In the genomic region with DNA sequence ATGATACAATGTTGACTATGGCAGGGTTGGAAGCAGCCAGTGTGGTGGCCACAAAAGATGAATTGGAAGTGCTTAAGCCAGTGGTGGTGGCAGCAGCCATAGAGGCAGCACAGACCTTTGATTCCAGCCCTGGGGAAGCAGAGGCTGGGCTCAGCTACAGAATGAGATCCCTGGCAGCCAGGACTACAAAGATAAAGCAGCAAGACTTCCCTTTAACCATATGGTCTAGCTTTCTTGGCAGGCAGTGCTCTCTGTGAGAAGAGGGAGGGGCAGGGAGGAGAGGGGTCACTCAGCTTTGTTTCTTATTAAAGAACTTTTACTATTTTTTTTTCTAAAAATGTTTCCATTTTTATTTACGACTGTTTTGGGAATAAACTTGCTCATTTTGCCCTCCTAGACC, we compare ENCODE assay signal across 9 mouse cellular contexts. TPM values are rescaled to one million over a fixed set of nuclear protein-coding genes. Genes with fewer than 3 reads are reported as not detected.
DNase-seq lines count a peak whose midpoint lies in the region; ATAC-seq lines count a peak whose summit lies in the region.
"Had no signal": no experiment of that assay in that cellular context is flagged by ENCODE, and none has a peak within 500 bp of the region (broad histone marks: within the 10 kb centered on the region; RNA-seq: fewer than 3 reads in every experiment).

No protein-coding gene starts in this region.

- no peak overlapping the region for H3K27ac ChIP-seq in liver, embryonic 11.5 days (ENCODE audit: low read depth, low read length)
- no peak overlapping the region for H3K27ac ChIP-seq in liver, embryonic 12.5 days
- peak overlapping the region; percentile 71 for H3K27ac ChIP-seq in hindbrain, embryonic 12.5 days
- H3K27ac ChIP-seq in neural tube, embryonic 12.5 days, result no peak overlapping the region

- H3K9ac ChIP-seq in liver, embryonic 11.5 days (ENCODE audit: low read depth, low read length), result no peak overlapping the region
- no peak overlapping the region for H3K9ac ChIP-seq in liver, embryonic 12.5 days
- no peak overlapping the region for H3K9ac ChIP-seq in hindbrain, embryonic 12.5 days
- H3K9ac ChIP-seq in neural tube, embryonic 12.5 days, result no peak overlapping the region

- WGBS in liver, embryonic 11.5 days, result 50% methylated on average over 1 of the region's 1 CpGs
- 35% methylated on average over 1 of the region's 1 CpGs for WGBS in liver, embryonic 12.5 days (ENCODE audit: insufficient replicate concordance)
- 79% methylated on average over 1 of the region's 1 CpGs for WGBS in hindbrain, embryonic 12.5 days
- WGBS in neural tube, embryonic 12.5 days, result 82% methylated on average over 1 of the region's 1 CpGs

- intact Hi-C loops in left cerebral cortex, postnatal 14 days (cut with DNase I), result no loop called here

- H3K4me2 ChIP-seq in liver, embryonic 11.5 days, result no peak overlapping the region
- no peak overlapping the region for H3K4me2 ChIP-seq in liver, embryonic 12.5 days
- H3K4me2 ChIP-seq in hindbrain, embryonic 12.5 days (replicated peaks), result peak overlapping the region; percentile 71
- H3K4me2 ChIP-seq in neural tube, embryonic 12.5 days (replicated peaks), result peak overlapping the region; percentile 81

- H3K9me3 ChIP-seq in liver, embryonic 11.5 days (ENCODE audit: control insufficient read depth, low read length), result no peaks in the 10 kb centered on the region
- H3K9me3 ChIP-seq in liver, embryonic 12.5 days (replicated peaks), result no peaks in the 10 kb centered on the region
- H3K9me3 ChIP-seq in hindbrain, embryonic 12.5 days (replicated peaks), result no peaks in the 10 kb centered on the region
- no peaks in the 10 kb centered on the region for H3K9me3 ChIP-seq in neural tube, embryonic 12.5 days

- H3K27me3 ChIP-seq in liver, embryonic 11.5 days (replicated peaks; ENCODE audit: control insufficient read depth, insufficient read depth, low read length), result 0 out of 2 replicates have a peak, but pooled peaks cover 4% of the 10 kb centered on the region
- H3K27me3 ChIP-seq in liver, embryonic 12.5 days (replicated peaks), result peaks cover 22% of the 10 kb centered on the region
- H3K27me3 ChIP-seq in hindbrain, embryonic 12.5 days, result no peaks in the 10 kb centered on the region
- no peaks in the 10 kb centered on the region for H3K27me3 ChIP-seq in neural tube, embryonic 12.5 days (replicated peaks)

- no peak overlapping the region for H3K4me3 ChIP-seq in liver, embryonic 11.5 days (ENCODE audit: low read depth, low read length)
- no peak overlapping the region for H3K4me3 ChIP-seq in liver, embryonic 12.5 days
- H3K4me3 ChIP-seq in hindbrain, embryonic 12.5 days, result no peak overlapping the region
- no peak overlapping the region for H3K4me3 ChIP-seq in neural tube, embryonic 12.5 days

- H3K36me3 ChIP-seq in liver, embryonic 11.5 days (ENCODE audit: control insufficient read depth, insufficient read depth, low read length), result no peaks in the 10 kb centered on the region
- H3K36me3 ChIP-seq in liver, embryonic 12.5 days, result no peaks in the 10 kb centered on the region
- 0 out of 2 replicates have a peak, but pooled peaks cover 2% of the 10 kb centered on the region for H3K36me3 ChIP-seq in hindbrain, embryonic 12.5 days
- no peaks in the 10 kb centered on the region for H3K36me3 ChIP-seq in neural tube, embryonic 12.5 days
- H3K36me3 ChIP-seq: G1E had no signal

- DNase-seq in liver, embryonic 11.5 days (ENCODE audit: low spot score), result no peak
- no peak for DNase-seq in left cerebral cortex, postnatal 14 days (ENCODE audit: low spot score in 2 of 2)
- DNase-seq in spleen, postnatal 4 days (ENCODE audit: low spot score in 2 of 2), result no peak
- no peak for DNase-seq in frontal cortex, postnatal 10 days (ENCODE audit: low spot score in 2 of 2)

- no peaks in the 10 kb centered on the region; the same call in 1 of the 2 replicates for H3K4me1 ChIP-seq in liver, embryonic 11.5 days (replicated peaks; ENCODE audit: control insufficient read depth, insufficient read depth, low read length)
- peaks cover 17% of the 10 kb centered on the region; the same call in 1 of the 2 replicates for H3K4me1 ChIP-seq in liver, embryonic 12.5 days
- H3K4me1 ChIP-seq in hindbrain, embryonic 12.5 days, result peaks cover 33% of the 10 kb centered on the region
- H3K4me1 ChIP-seq in neural tube, embryonic 12.5 days, result peaks cover 35% of the 10 kb centered on the region

- peak; percentile 33; the same call in 1 of the 2 replicates for ATAC-seq in liver, embryonic 11.5 days (replicated peaks; ENCODE audit: low FRiP score)
- no peak for ATAC-seq in liver, embryonic 12.5 days
- ATAC-seq in common myeloid progenitor, adult 5-6 weeks (replicated peaks; ENCODE audit: low read depth, poor library complexity, severe bottlenecking), result peak; percentile 74
- no peak for ATAC-seq in hindbrain, embryonic 12.5 days (ENCODE audit: low FRiP score)
- no peak for ATAC-seq in neural tube, embryonic 12.5 days (ENCODE audit: low FRiP score, low read depth)

RNA-seq across cellular contexts. Expression of gene Slc22a15, which starts 1.4 kb away (rescaled TPM):
- 1.8 and 1.9 TPM in 2 replicates for polyA plus RNA-seq in liver, embryonic 11.5 days (2014; fragmentation: Nextera tagmentation; extraction: Ambion mirVana)
- polyA plus RNA-seq in liver, embryonic 12.5 days (2016; fragmentation: Nextera tagmentation; extraction: Ambion mirVana), result 1.6 and 1.8 TPM in 2 replicates
- 6.7 and 7.7 TPM in 2 replicates for total RNA-seq in common myeloid progenitor, adult 5-6 weeks (2017)
- polyA plus RNA-seq in hindbrain, embryonic 12.5 days (2016; fragmentation: Nextera tagmentation; extraction: Ambion mirVana), result 9.3 and 10.4 TPM in 2 replicates
- 8.9 and 10.4 TPM in 2 replicates for polyA plus RNA-seq in neural tube, embryonic 12.5 days (2016; fragmentation: Nextera tagmentation; extraction: Ambion mirVana)
- 1 to 10 TPM; 8.3 to 9.3 TPM for total RNA-seq in left cerebral cortex, postnatal 14 days (2021)
- polyA plus RNA-seq: G1E had no signal

Comparison
In these comparisons a context has a peak if more than half of its experiments do, and no peak if none do; other contexts are left out.
1. ATAC-seq: peak in liver, embryonic 11.5 days (single experiment) and common myeloid progenitor, adult 5-6 weeks (single experiment); none in liver, embryonic 12.5 days (single experiment), hindbrain, embryonic 12.5 days (single experiment) and neural tube, embryonic 12.5 days (single experiment).
2. H3K4me2 ChIP-seq: peak in hindbrain, embryonic 12.5 days (single experiment) and neural tube, embryonic 12.5 days (single experiment); none in liver, embryonic 11.5 days (single experiment) and liver, embryonic 12.5 days (single experiment).